Mouse (Mus musculus) heart, postnatal 14 days (tissue): ENCODE measurements around the gene Ttll11. TPM values are rescaled to one million over a fixed set of nuclear protein-coding genes. Genes with fewer than 3 reads are reported as not detected.

ENCODE experiments used
- DNase-seq, 2 experiments: peaks; one replicate each; pipeline ENCODE4 v3.0.0; 2021 to 2022
- intact Hi-C: fragments of 180-260 bp; cut with DNase I; formaldehyde crosslinking; loops from one replicate; pipeline ENCODE4 v1.15.1; 2025
- total RNA-seq, 2 experiments: library from RNA; stranded (reverse); gene quantifications; 2 replicates each; pipeline ENCODE4 v1.2.3; 2021

The Ttll11 gene
- total RNA-seq, 2 experiments from 2014 or later, result 1.3 to 1.9 TPM

DNA sequence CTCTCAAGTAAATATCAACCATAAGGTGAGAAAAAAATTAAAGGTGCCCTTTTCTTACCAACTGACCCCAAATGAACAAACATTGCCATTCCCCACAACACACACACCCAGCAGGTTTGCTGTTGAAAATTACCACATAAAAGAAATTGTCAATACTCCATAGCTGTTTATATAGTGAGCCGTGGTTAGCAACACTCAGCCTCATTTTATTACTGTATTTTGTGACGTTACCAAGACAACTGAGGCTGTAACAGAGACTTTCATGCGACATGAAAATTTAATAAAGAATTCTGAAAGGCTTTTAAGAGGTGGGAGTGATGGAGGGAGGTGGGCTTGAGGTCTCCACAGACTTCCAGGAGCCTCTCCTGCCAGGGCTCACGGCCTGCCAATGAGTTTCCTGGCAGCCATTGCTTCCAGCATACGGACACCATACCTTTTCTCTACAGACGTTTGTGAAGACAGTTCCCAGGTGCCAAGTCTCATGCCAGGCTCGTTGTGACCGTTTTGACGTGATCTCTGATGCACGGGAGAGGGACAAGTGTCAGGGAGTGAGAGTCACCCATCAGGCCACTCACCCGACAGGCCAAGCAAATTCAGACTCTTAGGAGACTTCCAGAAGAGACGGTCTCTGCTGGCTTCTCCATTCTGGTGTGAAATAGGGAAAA is 232.2 kb downstream of the Ttll11 start:
- DNase-seq, result no peak
- intact Hi-C loops, result no loop called here

DNA sequence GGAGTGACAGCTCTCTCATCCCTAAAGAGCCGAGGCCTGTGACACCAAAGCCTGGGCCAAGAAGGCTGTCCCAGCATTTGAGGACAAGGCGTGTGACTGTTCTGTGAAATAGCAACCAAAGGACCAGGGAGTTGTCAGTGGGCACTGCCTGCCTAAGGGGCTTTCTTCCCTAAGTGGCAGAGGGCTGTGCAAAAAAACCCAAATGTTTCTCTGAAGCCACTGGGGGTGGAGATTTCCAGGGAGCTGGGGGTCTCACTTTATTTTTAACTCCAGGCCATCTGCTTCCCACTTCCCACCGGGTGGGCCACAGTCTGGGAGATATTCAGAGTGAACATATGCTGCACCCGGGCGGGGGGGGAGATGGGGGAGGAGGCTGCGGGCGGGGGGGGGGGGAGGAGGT is 233.1 kb downstream of the Ttll11 start:
- no peak for DNase-seq
- intact Hi-C loops, result no loop called here

DNA sequence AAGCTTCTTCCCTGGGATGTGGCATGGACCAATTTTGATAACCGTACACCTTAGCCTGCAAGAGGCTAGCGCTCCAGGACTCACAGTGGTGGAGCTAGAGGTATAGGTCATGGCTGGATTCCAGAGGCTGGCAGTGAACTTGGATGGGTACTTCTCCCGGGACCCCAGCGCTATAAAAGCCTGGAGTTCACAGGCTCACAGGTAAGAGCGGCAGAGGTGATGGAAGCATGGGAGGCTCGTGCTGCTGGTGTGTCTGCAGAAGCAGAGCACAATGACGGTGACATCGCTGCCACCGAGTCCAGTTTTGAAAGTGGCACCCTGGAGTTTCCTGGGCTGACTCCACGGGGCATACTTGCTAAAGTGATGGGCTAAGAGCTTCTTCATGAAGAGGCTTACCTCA is 233.8 kb downstream of the Ttll11 start:
- intact Hi-C loops, result no loop called here

DNA sequence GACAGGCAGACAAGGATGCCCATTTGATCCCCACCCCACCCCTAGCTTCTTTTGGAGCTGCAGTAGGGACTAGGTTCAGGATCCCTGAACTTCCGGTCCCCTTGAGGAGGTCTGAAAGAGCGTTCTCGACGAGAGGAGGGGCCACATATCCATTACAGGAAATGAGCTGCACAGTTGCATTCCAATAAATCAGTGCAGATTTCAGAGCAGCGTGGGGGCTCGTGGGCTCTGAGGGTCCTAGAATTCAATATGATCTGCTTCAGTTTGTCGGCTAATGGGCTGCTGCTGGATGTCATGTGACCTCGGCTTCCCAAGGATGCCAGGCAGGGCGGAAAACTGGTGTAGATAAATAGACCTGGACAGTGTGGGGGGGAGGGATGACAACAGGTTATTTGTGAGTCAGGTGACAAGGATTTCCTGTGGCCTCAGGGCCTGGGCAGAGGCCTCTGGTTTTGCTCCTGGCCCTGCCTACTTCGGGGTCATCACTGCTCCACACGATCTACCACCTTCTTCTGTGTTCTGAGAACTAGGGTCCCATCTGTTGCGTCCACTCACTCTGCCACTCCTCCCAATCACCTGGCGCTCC is 240.0 kb downstream of the Ttll11 start:
- intact Hi-C loops, result no loop called here

More for the DNA sequence above, 233.8 kb downstream of the Ttll11 start:
- no peak for DNase-seq

DNA sequence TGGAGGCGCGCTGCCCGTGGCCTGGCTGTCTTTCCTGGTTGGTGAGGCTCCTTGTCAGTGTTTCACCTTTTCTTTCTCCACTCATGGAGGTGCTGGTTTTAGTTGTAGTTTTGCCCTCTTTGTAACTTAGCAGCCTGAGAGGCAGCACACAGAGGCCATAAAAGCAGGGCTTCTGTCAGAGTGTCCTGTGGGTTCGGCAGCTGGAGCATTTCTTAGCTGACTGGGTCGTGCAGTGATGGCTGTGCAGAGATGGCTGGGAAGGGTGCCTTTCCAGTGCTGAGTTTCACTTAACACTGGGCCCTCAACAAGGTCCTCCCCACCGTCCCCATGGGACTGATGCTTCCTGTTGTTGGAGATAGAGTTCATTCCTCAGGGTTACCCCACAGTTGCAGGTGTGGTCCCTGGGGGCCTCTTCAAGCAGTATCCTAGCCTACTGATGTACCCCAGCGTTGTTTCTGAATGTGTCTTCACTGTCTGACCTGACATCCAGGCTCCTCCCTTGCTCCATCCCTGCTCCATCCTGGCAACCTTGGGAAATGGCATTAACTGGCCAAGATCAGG is 242.2 kb downstream of the Ttll11 start:
- DNase-seq, result no peak
- intact Hi-C loops, result no loop called here

More for the DNA sequence above, 240.0 kb downstream of the Ttll11 start:
- no peak for DNase-seq

DNA sequence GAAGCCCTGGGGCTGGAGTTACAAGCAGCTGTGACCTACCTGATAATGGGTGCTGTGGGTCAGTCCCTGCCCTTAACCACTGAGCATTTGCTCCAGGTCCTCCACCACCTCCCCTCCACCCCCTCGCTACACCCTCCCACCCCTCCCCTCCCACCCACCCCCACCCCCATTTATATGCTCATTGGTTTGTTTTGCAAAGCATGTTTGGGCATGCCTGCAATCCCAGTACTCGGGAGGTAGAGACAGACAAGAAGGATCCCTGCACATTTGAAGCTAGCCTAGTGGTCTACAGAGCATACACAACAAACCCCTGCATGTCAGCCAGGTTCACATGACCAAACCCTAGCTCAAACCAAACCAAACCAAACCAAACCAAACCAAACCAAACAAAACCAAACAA is 243.7 kb downstream of the Ttll11 start:
- DNase-seq, result no peak
- intact Hi-C loops, result no loop called here

DNA sequence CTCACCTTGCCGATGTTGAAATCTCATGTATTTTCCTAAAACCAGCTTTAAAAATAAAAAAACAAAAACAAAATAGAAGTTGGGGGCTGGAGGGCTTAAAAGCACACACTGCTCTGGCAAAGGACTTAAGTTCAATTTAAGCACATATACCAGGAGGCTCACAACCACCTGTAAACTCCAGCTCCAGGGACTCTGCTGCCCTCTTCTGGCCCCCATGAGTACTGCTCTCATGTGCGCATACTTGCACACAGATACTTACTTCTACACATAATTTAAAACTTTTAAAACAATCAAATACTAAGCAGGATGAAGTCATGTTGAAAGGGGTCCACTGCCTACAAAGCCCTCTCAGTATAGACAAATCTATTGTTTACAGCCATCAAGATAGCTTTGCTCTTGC is 244.7 kb downstream of the Ttll11 start:
- no peak for DNase-seq
- intact Hi-C loops, result no loop called here

DNA sequence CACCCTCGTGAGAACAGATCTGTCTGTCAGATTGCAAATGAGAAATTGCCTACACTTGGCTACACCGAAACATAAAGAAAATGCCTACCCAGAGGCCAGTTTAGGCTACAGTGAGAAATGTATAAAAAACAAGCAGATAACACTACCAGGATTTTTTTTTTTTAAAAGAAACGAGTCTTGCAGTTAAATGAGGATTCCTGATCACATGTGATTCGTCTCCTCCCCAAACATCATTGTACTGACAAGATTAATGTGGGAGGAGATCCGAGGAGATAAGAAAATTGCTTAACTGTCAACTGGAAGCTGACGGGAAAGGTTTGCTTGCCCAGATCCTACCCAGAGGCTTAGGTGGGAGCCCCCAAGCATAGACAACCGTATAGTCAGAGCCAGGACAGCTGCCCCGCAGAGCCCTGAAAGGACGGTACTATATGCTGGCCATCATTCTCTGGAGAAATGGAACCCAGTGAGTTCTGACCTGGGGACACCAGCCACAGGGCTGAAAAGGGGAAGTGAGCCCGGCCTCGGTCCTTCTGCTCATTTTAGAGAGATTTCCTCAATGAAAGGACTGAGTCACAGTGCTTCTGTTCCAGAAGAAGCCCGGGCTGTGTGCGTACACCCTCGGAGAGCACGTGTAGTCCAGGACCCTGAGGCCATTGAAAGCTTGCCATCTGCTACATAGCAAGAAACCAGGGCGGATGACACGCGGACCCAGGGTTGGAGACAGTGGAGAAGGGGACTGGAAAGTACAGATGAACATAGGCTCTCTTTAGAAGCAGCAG is 247.9 kb downstream of the Ttll11 start:
- intact Hi-C loops, result no loop called here
- no peak for DNase-seq

DNA sequence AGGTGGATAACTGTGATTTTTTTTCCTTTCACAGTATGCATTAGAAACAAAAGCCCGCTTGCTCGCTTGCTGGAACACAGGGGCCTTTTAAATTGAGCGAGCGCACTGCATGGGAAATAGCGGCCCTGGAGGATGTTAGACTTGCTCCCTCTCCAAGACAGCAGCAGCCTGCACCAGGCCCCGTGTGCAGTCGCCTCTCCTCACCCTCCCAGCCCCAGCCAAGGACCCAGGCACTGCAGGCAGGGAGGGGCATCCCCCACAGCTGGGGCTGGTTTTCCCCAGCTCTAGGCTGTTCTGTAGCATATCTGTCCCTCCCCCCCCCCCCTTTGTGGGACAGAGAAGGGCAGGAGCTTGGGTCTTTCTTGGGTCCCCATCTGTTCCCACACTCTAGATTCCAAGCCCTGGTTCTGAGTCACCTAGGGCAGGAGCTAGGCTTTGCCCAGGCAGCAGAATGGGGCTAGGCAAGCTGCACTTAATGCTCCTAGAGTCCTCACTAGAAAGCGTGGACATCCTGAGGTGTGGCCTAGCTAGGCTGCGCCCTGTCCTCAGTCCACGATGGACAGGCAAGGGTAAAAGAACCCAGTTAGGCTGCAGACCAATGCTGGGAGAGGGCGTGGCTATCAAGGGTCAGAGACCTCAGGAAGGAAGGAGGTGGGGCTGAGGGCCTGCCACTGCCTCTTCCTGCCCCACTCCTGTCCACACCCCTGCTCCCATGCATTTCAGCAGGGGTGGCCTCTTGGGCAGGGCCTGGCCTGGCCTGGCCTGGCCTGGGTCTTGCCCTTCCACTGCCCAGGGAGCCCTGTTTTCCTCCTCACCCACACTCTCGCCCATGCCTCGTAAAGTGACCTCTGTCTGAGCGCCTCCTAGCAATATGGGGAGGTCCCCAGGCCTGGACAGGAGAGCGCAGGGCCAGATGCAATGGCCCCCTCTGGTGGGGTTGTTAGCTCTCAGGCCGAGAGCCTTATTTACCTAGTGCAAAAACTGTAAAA is 250.3 kb downstream of the Ttll11 start:
- intact Hi-C loops, result loop anchor here (1.0 to 5.0 kb wide), 5 partner anchors 33 to 182 kb away; no protein-coding TSS in a partner anchor
- peak; percentile 63 to 68 for DNase-seq

DNA sequence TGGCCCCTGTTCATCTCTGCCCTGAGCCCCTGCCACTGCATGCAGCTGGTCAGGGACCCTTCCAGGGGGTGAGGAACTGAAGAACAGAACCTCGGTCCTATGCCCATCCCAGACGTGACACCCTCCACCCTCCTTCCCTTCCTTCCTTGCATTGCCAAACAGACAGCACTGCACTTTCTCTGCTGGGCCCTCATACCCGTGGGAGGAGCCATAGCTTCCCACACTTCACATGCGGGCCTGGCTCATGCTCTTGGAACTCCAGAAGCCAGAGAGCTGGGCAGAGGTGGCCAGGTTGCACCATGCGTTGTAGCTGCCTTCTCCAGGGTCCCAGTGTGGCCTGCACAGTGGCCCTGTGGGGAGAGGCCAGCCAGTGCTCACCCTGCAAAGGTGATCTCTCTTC is 251.1 kb downstream of the Ttll11 start:
- intact Hi-C loops, result loop anchor here (1.0 to 5.0 kb wide), 5 partner anchors 32 to 181 kb away; no protein-coding TSS in a partner anchor
- no peak for DNase-seq

DNA sequence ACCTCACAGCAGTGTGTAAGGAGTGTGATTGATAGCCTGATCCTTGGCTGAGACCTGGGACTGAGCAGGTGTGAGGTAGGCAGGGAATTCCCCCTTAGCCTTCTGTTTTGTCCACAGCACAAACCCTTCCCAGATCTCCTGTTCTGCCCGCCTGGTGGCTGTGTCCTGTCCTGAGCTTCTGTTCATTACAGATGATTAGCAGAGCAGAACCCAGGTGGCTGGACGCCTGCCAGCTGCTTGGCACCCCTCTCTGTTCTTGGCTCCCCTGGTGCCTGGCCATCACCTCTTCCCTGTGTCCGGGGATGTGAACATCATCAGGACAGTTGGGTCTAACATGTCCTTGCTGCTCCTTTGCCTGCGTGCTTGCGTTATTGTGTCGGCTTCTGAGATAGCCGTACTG is 256.0 kb downstream of the Ttll11 start:
- DNase-seq, result no peak
- intact Hi-C loops, result no loop called here

DNA sequence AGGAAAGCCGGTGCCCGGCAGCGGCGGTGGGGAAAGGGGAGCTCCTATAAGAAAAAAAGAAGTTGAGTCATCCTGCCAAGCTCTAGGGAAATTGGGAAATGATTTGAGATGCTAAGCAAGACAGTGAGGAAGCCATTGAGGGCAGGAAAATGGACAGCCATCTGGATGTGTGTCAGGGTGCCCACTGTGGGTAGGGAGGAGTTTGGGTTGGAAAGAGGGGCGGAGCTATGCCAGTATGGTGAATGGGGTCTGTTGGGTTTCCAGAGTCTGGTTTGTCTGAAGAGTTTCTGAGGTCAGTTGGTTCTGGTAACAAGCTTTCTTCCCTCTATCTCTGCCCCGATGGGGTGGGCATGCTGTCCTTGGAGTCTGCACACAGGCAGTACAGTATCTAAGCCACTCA is 256.4 kb downstream of the Ttll11 start:
- intact Hi-C loops, result no loop called here

DNA sequence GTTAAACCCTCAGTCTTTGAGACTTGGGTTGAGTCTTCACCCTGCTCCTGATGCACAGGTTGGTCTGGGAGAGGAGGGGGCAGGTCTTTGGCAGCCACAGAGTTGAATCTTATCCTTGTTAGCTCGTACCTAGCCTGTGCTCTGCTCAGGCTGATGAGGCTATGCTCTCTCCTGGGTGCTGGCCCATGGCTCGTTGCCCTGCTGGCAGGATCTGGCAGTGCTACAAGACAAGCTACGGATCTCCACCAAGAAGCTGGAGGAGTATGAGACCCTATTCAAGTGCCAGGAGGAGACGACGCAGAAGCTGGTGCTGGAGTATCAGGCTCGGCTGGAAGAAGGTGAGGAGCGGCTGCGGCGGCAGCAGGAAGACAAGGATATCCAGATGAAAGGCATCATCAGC is 256.9 kb downstream of the Ttll11 start:
- intact Hi-C loops, result no loop called here
- DNase-seq, result no peak

More for the DNA sequence above, 256.4 kb downstream of the Ttll11 start:
- no peak for DNase-seq

DNA sequence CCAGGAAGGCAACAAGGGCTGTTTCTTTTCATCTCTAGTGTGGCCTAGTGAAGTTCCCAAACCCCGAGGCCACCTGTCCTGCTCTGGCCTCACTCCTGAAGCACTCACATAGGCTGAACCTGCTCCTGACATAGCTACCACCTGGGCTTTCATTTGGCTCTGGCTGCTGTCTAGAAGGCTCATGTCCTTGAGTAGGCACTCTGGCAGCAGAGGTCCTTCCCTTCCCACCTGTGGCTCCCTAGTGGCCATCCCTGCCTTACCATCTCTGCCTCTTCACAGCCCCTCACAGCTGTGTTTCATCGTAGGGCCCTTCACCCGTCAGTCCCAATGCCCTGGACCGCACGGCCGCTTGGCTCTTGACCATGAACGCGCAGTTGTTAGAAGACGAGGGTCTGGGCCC is 258.8 kb downstream of the Ttll11 start:
- intact Hi-C loops, result no loop called here
- no peak for DNase-seq

DNA sequence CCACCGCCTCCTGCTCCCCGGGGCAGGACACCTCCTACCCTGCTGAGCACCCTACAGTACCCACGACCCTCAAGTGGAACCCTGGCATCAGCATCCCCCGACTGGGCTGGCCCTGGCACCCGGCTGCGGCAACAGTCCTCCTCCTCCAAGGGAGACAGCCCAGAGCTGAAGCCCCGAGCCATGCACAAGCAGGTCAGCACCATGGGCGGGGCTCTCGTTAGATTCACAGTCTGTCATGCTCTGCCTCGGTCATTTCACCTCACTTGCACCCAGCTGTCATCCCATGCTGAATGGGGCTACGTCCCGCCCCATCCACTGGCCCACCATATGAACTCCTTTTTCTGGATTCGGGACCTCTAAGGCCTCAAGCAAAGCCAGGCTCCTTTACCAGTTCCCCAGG is 259.2 kb downstream of the Ttll11 start:
- intact Hi-C loops, result no loop called here

DNA sequence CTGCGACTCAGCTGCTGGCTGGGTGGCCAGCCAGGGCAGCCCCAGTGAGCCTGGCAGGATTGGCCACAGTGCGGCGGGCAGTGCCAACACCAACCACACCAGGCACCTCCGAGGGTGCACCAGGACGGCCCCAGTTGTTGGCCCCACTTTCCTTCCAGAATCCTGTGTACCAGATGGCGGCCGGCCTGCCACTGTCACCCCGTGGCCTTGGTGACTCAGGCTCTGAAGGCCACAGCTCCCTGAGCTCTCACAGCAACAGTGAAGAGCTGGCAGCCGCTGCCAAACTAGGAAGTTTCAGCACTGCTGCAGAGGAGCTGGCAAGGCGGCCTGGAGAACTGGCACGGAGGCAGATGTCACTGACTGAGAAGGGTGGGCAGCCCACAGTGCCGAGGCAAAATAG is 259.6 kb downstream of the Ttll11 start:
- peak in 1 of 2 experiments; percentile 45 for DNase-seq

More for the DNA sequence above, 259.2 kb downstream of the Ttll11 start:
- no peak for DNase-seq

DNA sequence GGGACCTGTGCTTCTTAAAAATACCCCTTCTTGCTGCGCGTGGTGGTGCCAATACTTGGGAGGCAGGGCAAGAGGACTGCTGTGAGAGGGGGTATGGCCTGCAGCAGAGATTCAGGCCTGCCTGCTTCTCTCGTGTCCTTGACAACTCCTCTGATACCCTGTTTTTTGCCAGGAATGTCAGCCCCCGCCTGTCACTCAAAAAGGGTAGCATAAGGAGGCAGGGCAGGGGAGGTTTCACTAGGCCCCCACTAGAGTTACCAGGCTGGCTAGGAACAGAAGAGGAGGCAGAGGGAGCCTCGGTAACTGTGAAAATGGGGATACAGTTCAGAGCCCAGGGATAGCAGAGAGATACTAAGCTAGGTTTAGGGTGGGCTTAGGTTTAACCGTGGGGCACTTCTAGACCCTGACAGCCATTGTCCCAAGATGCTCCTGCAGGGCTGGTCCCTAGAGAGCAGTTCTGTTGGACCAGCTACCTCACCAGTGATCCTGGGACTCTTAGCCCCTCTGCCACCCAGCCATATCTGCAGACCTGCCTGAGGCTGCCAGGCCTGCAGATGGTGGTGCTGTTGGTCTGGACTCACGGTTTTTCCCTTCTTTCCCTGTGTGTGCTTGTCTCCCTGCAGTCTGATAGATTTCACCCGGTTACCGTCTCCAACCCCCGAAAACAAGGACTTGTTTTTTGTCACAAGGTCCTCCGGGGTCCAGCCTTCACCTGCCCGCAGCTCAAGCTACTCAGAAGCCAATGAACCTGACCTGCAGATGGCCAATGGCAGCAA is 260.3 kb downstream of the Ttll11 start:
- no peak for DNase-seq
- intact Hi-C loops, result no loop called here

More for the DNA sequence above, 259.6 kb downstream of the Ttll11 start:
- intact Hi-C loops, result no loop called here

DNA sequence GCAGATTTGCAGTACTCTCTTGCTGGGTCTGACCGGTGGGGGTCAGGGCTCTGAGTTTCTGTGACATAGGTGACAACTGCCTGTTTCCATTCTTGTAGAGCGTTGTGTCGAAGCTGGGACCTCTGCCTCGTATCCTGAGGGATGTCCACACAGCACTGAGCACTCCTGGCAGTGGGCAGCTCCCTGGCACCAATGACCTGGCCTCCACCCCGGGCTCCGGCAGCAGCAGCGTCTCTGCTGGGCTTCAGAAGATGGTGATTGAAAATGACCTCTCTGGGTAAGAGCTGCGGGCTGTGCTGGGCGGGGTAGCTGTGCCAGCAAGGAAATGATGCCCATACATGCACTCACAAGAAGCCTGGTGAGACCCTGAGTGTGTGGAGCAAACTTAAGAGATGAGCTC is 261.1 kb downstream of the Ttll11 start:
- intact Hi-C loops, result no loop called here
- DNase-seq, result no peak

DNA sequence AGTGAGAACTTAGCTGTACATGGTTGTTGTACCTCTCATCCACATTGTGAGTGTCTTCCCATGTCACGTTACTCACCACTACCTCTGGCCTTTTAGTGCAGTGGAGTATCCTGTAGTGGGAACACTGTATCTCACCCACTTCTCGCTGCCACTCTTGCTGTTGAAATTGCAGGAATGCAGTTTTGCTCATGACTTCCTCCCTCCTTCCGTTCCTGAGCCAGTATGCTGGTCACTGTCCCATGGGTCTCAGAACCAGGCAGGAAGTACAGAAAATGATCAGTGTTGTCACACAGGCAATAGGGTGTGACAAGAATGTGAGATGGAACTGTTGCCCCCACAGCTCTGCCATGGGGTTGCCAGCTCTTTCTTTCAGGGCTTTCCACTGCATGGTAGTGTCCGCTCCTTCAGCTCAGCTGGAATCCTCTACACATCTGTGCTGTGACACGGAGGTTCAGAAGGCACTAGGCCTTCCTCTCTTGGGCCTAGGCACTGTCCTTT is 261.7 kb downstream of the Ttll11 start:
- no peak for DNase-seq
- intact Hi-C loops, result no loop called here
